Mouse (Mus musculus): ENCODE measurements around the gene Lrp6. TPM values are rescaled to one million over a fixed set of nuclear protein-coding genes. Genes with fewer than 3 reads are reported as not detected.

Gene Lrp6
- polyA plus RNA-seq, 1 experiment from 2014 or later, result 39.6 TPM

DNA sequence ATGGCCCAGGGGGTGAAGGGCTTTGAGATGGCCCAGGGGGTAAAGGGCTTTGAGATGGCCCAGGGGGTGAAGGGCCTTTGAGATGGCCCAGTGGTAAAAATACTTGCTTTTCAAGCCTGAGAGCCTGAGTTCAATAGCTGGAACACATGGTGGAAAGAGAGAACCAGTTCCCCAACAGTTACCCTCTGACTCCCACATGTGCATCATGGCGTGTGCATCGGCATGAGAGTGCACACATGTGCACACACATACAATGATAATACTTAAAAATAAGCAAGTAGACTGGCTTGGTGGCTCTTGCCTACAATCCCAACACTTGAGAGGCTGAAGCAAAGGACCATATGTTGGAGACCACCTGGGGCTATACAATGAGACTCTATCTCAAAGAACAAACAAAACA, 17.9 kb upstream of the Lrp6 start:
- H3K4me3 ChIP-seq (ENCODE audit: low read depth, low read length), result no peak overlapping the region
- no peak overlapping the region for H3K4me2 ChIP-seq (replicated peaks; ENCODE audit: low read depth, low read length)
- WGBS, result 91% methylated on average over 2 of the region's 2 CpGs
- H3K4me1 ChIP-seq (ENCODE audit: control insufficient read depth, insufficient read depth, low read length), result no peaks in the 10 kb centered on the region
- H3K27ac ChIP-seq (ENCODE audit: low read length), result no peak overlapping the region
- H3K27me3 ChIP-seq (ENCODE audit: control insufficient read depth, insufficient read depth, low read length), result no peaks in the 10 kb centered on the region
- no peak overlapping the region for H3K9ac ChIP-seq (replicated peaks; ENCODE audit: low read depth, low read length)
- ATAC-seq (ENCODE audit: insufficient number of reproducible peaks, insufficient read depth, low FRiP score, low read depth), result no peak
- H3K9me3 ChIP-seq (ENCODE audit: control insufficient read depth, low read depth, low read length), result no peaks in the 10 kb centered on the region
- no peaks in the 10 kb centered on the region for H3K36me3 ChIP-seq (ENCODE audit: control insufficient read depth, insufficient read depth, low read length)

- no peak for ATAC-seq (ENCODE audit: insufficient number of reproducible peaks, insufficient read depth, low FRiP score, low read depth)
- H3K4me3 ChIP-seq (ENCODE audit: low read depth, low read length), result no peak overlapping the region
- H3K36me3 ChIP-seq (ENCODE audit: control insufficient read depth, insufficient read depth, low read length), result no peaks in the 10 kb centered on the region
- no peak overlapping the region for H3K27ac ChIP-seq (ENCODE audit: low read length)
- H3K4me1 ChIP-seq (ENCODE audit: control insufficient read depth, insufficient read depth, low read length), result no peaks in the 10 kb centered on the region
- H3K9ac ChIP-seq (replicated peaks; ENCODE audit: low read depth, low read length), result no peak overlapping the region
- H3K9me3 ChIP-seq (ENCODE audit: control insufficient read depth, low read depth, low read length), result no peaks in the 10 kb centered on the region
- 77% methylated on average over 5 of the region's 5 CpGs for WGBS
- no peak overlapping the region for H3K4me2 ChIP-seq (replicated peaks; ENCODE audit: low read depth, low read length)
- no peaks in the 10 kb centered on the region for H3K27me3 ChIP-seq (ENCODE audit: control insufficient read depth, insufficient read depth, low read length)
Observed at GRCm38 (mm10) chr6:134582110-134582509, 15.3 kb upstream of the Lrp6 start.

DNA sequence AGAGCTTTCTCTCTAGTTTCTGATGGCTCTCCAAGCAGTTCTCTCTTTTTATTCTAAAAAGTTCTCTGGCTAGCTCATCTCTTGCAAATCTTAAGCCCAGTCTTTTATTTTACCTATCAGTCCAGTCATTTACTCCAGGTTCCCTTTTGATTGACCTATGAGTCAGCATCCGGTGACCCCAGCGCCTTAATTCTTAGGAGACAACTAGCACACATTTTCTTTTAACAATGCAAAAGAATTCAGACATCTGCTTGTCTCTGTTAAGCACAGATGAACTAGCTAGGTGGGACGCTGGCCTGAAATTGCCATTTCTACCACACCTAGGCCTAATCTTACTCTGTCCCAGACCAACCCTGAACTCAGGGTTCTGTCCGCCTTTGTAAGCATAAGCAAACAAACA, 12.7 kb upstream of the Lrp6 start:
- Histone ChIP-seq H3K27me3 (ENCODE audit: control insufficient read depth, insufficient read depth, low read length) (no peaks in the 10 kb centered on the region), H3K4me1 (ENCODE audit: control insufficient read depth, insufficient read depth, low read length) (no peaks in the 10 kb centered on the region), H3K9me3 (ENCODE audit: control insufficient read depth, low read depth, low read length) (no peaks in the 10 kb centered on the region), H3K27ac (ENCODE audit: low read length) (no peak overlapping the region), H3K9ac (replicated peaks; ENCODE audit: low read depth, low read length) (no peak overlapping the region), H3K4me3 (ENCODE audit: low read depth, low read length) (no peak overlapping the region), H3K4me2 (replicated peaks; ENCODE audit: low read depth, low read length) (no peak overlapping the region), H3K36me3 (ENCODE audit: control insufficient read depth, insufficient read depth, low read length) (no peaks in the 10 kb centered on the region)
- WGBS, result 90% methylated on average over 4 of the region's 4 CpGs
- ATAC-seq (ENCODE audit: insufficient number of reproducible peaks, insufficient read depth, low FRiP score, low read depth), result no peak

DNA sequence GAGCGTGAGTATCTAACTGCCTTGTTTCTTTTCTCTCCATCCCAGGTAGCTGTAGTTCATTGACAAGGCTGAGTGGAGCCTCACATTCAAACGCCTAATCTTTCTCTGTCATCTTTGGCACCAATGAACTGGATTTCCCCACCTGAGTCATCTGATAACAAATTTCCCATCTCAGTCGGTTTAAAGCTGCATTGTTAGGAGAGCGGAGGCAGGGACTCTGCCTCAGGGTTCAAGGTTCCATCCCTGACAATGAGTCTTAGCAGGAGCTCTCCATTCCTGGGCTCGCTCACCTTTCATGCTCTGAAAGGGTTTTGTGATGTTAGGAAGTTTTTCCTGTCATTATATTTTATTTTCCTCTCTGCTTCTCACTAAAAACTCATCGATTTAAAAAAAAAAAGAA, 11.3 kb upstream of the Lrp6 start:
- Histone ChIP-seq H3K9ac (replicated peaks; ENCODE audit: low read depth, low read length) (no peak overlapping the region), H3K4me3 (ENCODE audit: low read depth, low read length) (no peak overlapping the region), H3K4me1 (ENCODE audit: control insufficient read depth, insufficient read depth, low read length) (no peaks in the 10 kb centered on the region), H3K27ac (ENCODE audit: low read length) (no peak overlapping the region), H3K27me3 (ENCODE audit: control insufficient read depth, insufficient read depth, low read length) (no peaks in the 10 kb centered on the region), H3K36me3 (ENCODE audit: control insufficient read depth, insufficient read depth, low read length) (no peaks in the 10 kb centered on the region), H3K9me3 (ENCODE audit: control insufficient read depth, low read depth, low read length) (no peaks in the 10 kb centered on the region), H3K4me2 (replicated peaks; ENCODE audit: low read depth, low read length) (no peak overlapping the region)
- ATAC-seq (ENCODE audit: insufficient number of reproducible peaks, insufficient read depth, low FRiP score, low read depth), result no peak
- WGBS, result 56% methylated on average over 6 of the region's 6 CpGs

GRCm38 (mm10) chr6:134575288-134575741, 8.6 kb upstream of the Lrp6 start:
- Histone ChIP-seq H3K4me1 (ENCODE audit: control insufficient read depth, insufficient read depth, low read length) (no peaks in the 10 kb centered on the region), H3K4me3 (ENCODE audit: low read depth, low read length) (no peak overlapping the region), H3K9ac (replicated peaks; ENCODE audit: low read depth, low read length) (no peak overlapping the region), H3K4me2 (replicated peaks; ENCODE audit: low read depth, low read length) (no peak overlapping the region), H3K36me3 (ENCODE audit: control insufficient read depth, insufficient read depth, low read length) (no peaks in the 10 kb centered on the region), H3K27ac (ENCODE audit: low read length) (no peak overlapping the region), H3K9me3 (ENCODE audit: control insufficient read depth, low read depth, low read length) (no peaks in the 10 kb centered on the region), H3K27me3 (ENCODE audit: control insufficient read depth, insufficient read depth, low read length) (no peaks in the 10 kb centered on the region)
- 47% methylated on average over 3 of the region's 3 CpGs for WGBS
- no peak for ATAC-seq (ENCODE audit: insufficient number of reproducible peaks, insufficient read depth, low FRiP score, low read depth)

GRCm38 (mm10) chr6:134567986-134568556, 1.3 kb upstream of the Lrp6 start:
- Histone ChIP-seq H3K9ac (replicated peaks; ENCODE audit: low read depth, low read length) (no peak overlapping the region), H3K4me3 (ENCODE audit: low read depth, low read length) (no peak overlapping the region), H3K9me3 (ENCODE audit: control insufficient read depth, low read depth, low read length) (no peaks in the 10 kb centered on the region), H3K4me2 (replicated peaks; ENCODE audit: low read depth, low read length) (no peak overlapping the region), H3K4me1 (ENCODE audit: control insufficient read depth, insufficient read depth, low read length) (peaks cover 11% of the 10 kb centered on the region), H3K27me3 (ENCODE audit: control insufficient read depth, insufficient read depth, low read length) (no peaks in the 10 kb centered on the region), H3K36me3 (ENCODE audit: control insufficient read depth, insufficient read depth, low read length) (no peaks in the 10 kb centered on the region), H3K27ac (ENCODE audit: low read length) (no peak overlapping the region)
- no peak for ATAC-seq (ENCODE audit: insufficient number of reproducible peaks, insufficient read depth, low FRiP score, low read depth)
- 69% methylated on average over 5 of the region's 5 CpGs for WGBS

- Histone ChIP-seq H3K4me3 (ENCODE audit: low read depth, low read length) (peak overlapping the region; percentile 83), H3K9ac (replicated peaks; ENCODE audit: low read depth, low read length) (peak overlapping the region; percentile 98), H3K27me3 (ENCODE audit: control insufficient read depth, insufficient read depth, low read length) (no peaks in the 10 kb centered on the region), H3K36me3 (ENCODE audit: control insufficient read depth, insufficient read depth, low read length) (no peaks in the 10 kb centered on the region), H3K27ac (ENCODE audit: low read length) (peak overlapping the region; percentile 99), H3K9me3 (ENCODE audit: control insufficient read depth, low read depth, low read length) (no peaks in the 10 kb centered on the region), H3K4me1 (ENCODE audit: control insufficient read depth, insufficient read depth, low read length) (peaks cover 11% of the 10 kb centered on the region), H3K4me2 (replicated peaks; ENCODE audit: low read depth, low read length) (peak overlapping the region; percentile 85)
- ATAC-seq (ENCODE audit: insufficient number of reproducible peaks, insufficient read depth, low FRiP score, low read depth), result peak; percentile 58
- WGBS, result under 1% methylated on average over 38 of the region's 64 CpGs
Observed at GRCm38 (mm10) chr6:134566248-134566817, 432 bp downstream of the Lrp6 start.

DNA sequence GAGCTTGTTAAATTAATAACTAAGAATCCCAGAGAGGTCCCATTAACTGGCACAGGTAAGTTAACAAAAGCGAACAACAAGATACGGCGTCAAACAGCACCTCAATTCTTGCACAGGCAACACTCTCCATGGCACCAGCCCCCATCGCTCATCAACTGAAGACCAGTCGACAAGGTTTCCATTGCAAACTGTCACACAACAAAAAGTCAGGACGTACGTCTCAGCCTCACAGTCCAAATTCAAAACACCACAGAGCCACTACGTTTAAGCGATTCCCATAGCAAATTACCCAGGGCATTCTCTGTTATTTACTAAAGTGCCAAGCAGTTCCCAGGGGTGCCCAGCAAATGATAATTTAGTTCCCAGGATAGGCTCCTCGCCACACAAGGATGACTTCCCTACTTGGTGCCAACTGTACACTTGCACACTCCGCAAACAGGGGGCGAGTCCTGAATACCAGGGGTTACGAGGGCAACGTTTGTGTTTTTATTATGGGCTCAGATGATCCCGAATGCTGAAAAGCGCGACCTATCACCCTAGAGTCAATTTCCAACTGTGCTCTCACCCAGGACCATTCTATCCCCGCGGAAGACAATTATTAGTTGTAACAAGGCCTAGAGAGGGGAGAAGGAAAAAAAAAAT, 1.0 kb downstream of the Lrp6 start:
- no peak for ATAC-seq (ENCODE audit: insufficient number of reproducible peaks, insufficient read depth, low FRiP score, low read depth)
- WGBS, result 2% methylated on average over 19 of the region's 19 CpGs
- H3K27ac ChIP-seq (ENCODE audit: low read length), result peak overlapping the region; percentile 99; the same call in 1 of the 2 replicates
- peak overlapping the region; percentile 85 for H3K4me2 ChIP-seq (replicated peaks; ENCODE audit: low read depth, low read length)
- H3K9me3 ChIP-seq (ENCODE audit: control insufficient read depth, low read depth, low read length), result no peaks in the 10 kb centered on the region
- no peaks in the 10 kb centered on the region for H3K36me3 ChIP-seq (ENCODE audit: control insufficient read depth, insufficient read depth, low read length)
- H3K9ac ChIP-seq (replicated peaks; ENCODE audit: low read depth, low read length), result peak overlapping the region; percentile 98
- H3K27me3 ChIP-seq (ENCODE audit: control insufficient read depth, insufficient read depth, low read length), result no peaks in the 10 kb centered on the region
- H3K4me1 ChIP-seq (ENCODE audit: control insufficient read depth, insufficient read depth, low read length), result peaks cover 11% of the 10 kb centered on the region
- peak overlapping the region; percentile 83 for H3K4me3 ChIP-seq (ENCODE audit: low read depth, low read length)
